Mouse (Mus musculus) Patski (cell line): ENCODE measurements around the gene Tfcp2. TPM values are rescaled to one million over a fixed set of nuclear protein-coding genes. Genes with fewer than 3 reads are reported as not detected.
A peak's percentile ranks its signal among the peaks of the same experiment; 100 is the strongest.
"Not testable (repeated sequence)": the region's sequence is repeated elsewhere in the genome, so short reads cannot be mapped to it uniquely, and the experiment has no call there.

ENCODE experiments used
- ATAC-seq: fragments of 100-300 bp; one replicate; pipeline ENCODE4 v1.8.0; 2021
- CTCF ChIA-PET: fragments of 350-600 bp; sonication (Branson Sonifier 250); formaldehyde crosslinking; loops from one replicate; lab custom pipeline; 2022; ENCODE audit warnings: inconsistent platforms; lab: Charles Lee
- POLR2A ChIA-PET: fragments of 350-600 bp; sonication (Branson Sonifier 250); formaldehyde crosslinking; loops from one replicate; lab custom pipeline; 2022; ENCODE audit warnings: antibody characterized with exemption, inconsistent platforms; lab: Charles Lee
- DNase-seq: peaks from one replicate; pipeline ENCODE4 v3.0.0-alpha.2; 2011; ENCODE audit warnings: low read depth, low spot score
- H3K27me3 ChIP-seq: fragments of 371-371 bp; one replicate; pipeline ENCODE4 v1.5.1; 2021
- CTCF ChIP-seq: fragments of 100-300 bp; IDR thresholded peaks from one replicate; pipeline ENCODE4 v1.5.1; 2021
- in situ Hi-C: fragments of 300-500 bp; cut with MboI; formaldehyde crosslinking; loops from 3 replicates; pipeline ENCODE4 v1.11.1; 2018; ENCODE audit warnings: low pct_unique_long_range_greater_than_20kb, mixed read lengths
- polyA plus RNA-seq: library from polyadenylated mRNA; unstranded; gene quantifications from one replicate; pipeline ENCODE4 v1.2.3, GENCODE M21; 2021

Tfcp2 gene
- polyA plus RNA-seq, 1 experiment from 2014 or later, result 35.2 TPM

GRCm38 (mm10) chr15:100537913-100538312, 13.9 kb downstream of the Tfcp2 start:
- peak; percentile 51 for TF ChIP-seq CTCF

GRCm38 (mm10) chr15:100527900-100528299, 23.9 kb downstream of the Tfcp2 start:
- in situ Hi-C loops, result no loop called here
- ChIA-PET POLR2A (interaction anchor here (0.6 kb wide), 1 partner anchor 24 kb away, joined by 3 read pairs; no protein-coding TSS in a partner anchor), CTCF (interaction anchor here (1.0 to 3.7 kb wide), 4 partner anchors 8 to 125 kb away, joined by 3 to 17 read pairs (median 4); no protein-coding TSS in a partner anchor)
- DNase-seq (no peak), ATAC-seq (no peak)
- no peak for TF ChIP-seq CTCF
- H3K27me3 ChIP-seq, result no peaks in the 10 kb centered on the region

More at GRCm38 (mm10) chr15:100537913-100538312, 13.9 kb downstream of the Tfcp2 start:
- DNase-seq (no peak), ATAC-seq (no peak)
- no peaks in the 10 kb centered on the region for H3K27me3 ChIP-seq
- CTCF ChIA-PET, result interaction anchor here (0.6 to 2.4 kb wide), 15 partner anchors 10 to 145 kb away, joined by 3 to 17 read pairs (median 4); partner anchors contain the start of gene Dazap2
- in situ Hi-C loops, result no loop called here
- POLR2A ChIA-PET, result interaction anchor here (0.6 to 1.9 kb wide), 4 partner anchors 11 to 289 kb away, joined by 3 to 13 read pairs (median 5); partner anchors contain the start of gene Dazap2

DNA sequence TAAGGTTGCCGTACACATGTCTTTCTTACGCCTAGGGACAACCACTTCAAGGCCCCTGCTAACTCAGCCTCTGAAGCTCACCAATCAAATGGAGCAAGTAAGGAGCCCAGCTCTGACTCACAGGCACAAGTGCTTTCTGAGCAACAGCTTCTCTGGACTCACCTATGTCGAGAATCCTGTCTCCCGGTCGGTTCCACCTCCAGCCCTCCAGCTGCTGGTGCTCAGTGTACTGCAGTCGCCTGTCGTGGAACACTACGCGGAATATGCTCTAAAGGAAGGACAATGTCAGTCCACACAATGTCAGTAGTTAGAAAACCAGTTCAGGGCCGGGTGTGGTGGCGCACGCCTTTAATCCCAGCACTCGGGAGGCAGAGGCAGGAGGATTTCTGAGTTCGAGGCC, 26.4 kb downstream of the Tfcp2 start:
- ATAC-seq, result no peak
- POLR2A ChIA-PET, result interaction anchor here (0.6 kb wide), 1 partner anchor 78 kb away, joined by 3 read pairs; no protein-coding TSS in a partner anchor
- in situ Hi-C loops, result no loop called here
- H3K27me3 ChIP-seq, result no peaks in the 10 kb centered on the region
- TF ChIP-seq CTCF, result no peak
- CTCF ChIA-PET, result interaction anchor here (1.2 kb wide), 1 partner anchor 57 kb away, joined by 3 read pairs; no protein-coding TSS in a partner anchor
- DNase-seq, result no peak

- H3K27me3 ChIP-seq, result no peaks in the 10 kb centered on the region
- TF ChIP-seq CTCF, result no peak
- ChIA-PET POLR2A (no interaction called here), CTCF (interaction anchor here (1.0 to 1.5 kb wide), 4 partner anchors 8 to 56 kb away, joined by 3 to 5 read pairs (median 4); no protein-coding TSS in a partner anchor)
- no peak for DNase-seq
- no peak for ATAC-seq
- in situ Hi-C loops, result no loop called here
Observed at GRCm38 (mm10) chr15:100520306-100520705, 31.5 kb downstream of the Tfcp2 start.

DNA sequence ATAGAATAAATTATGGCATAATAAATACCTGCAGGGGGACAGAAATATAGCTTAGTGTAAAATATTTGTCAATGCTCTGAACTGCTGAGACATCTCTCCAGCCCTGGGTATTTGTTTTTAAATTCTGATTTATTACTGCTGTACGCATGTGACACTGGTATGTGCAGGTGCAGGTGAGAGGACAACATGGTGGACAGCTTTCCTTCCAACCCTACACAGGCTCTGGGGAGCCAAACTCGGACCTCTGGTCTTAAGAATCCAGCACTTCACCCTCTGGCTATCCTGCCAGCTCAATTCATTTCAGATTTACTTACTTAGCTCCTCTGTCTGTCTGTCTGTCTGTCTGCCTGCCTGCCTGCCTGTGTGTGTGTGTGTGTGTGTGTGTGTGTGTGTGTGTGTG, 36.7 kb downstream of the Tfcp2 start:
- ATAC-seq (no peak), DNase-seq (no peak)
- POLR2A ChIA-PET, result interaction anchor here (0.6 kb wide), 1 partner anchor 76 kb away, joined by 6 read pairs; no protein-coding TSS in a partner anchor
- no peaks in the 10 kb centered on the region for H3K27me3 ChIP-seq
- TF ChIP-seq CTCF, result no peak
- CTCF ChIA-PET, result no interaction called here
- in situ Hi-C loops, result no loop called here

GRCm38 (mm10) chr15:100513387-100513786, 38.4 kb downstream of the Tfcp2 start:
- no peak for DNase-seq
- POLR2A ChIA-PET, result no interaction called here
- ATAC-seq, result no peak
- TF ChIP-seq CTCF, result no peak
- CTCF ChIA-PET, result interaction anchor here (1.2 kb wide), 1 partner anchor 11 kb away, joined by 4 read pairs; no protein-coding TSS in a partner anchor
- no peaks in the 10 kb centered on the region for H3K27me3 ChIP-seq
- in situ Hi-C loops, result no loop called here

GRCm38 (mm10) chr15:100510072-100510471, 41.7 kb downstream of the Tfcp2 start:
- ATAC-seq, result no peak
- in situ Hi-C loops, result no loop called here
- POLR2A ChIA-PET, result interaction anchor here (0.6 kb wide), 1 partner anchor 960 kb away, joined by 7 read pairs; no protein-coding TSS in a partner anchor
- no peak for DNase-seq
- TF ChIP-seq CTCF, result no peak
- CTCF ChIA-PET, result no interaction called here
- H3K27me3 ChIP-seq, result no peaks in the 10 kb centered on the region

GRCm38 (mm10) chr15:100508454-100509167, 43.2 kb downstream of the Tfcp2 start:
- ChIA-PET CTCF (no interaction called here), POLR2A (no interaction called here)
- in situ Hi-C loops, result no loop called here
- H3K27me3 ChIP-seq, result no peaks in the 10 kb centered on the region
- TF ChIP-seq CTCF, result no peak
- no peak for DNase-seq
- no peak for ATAC-seq

DNA sequence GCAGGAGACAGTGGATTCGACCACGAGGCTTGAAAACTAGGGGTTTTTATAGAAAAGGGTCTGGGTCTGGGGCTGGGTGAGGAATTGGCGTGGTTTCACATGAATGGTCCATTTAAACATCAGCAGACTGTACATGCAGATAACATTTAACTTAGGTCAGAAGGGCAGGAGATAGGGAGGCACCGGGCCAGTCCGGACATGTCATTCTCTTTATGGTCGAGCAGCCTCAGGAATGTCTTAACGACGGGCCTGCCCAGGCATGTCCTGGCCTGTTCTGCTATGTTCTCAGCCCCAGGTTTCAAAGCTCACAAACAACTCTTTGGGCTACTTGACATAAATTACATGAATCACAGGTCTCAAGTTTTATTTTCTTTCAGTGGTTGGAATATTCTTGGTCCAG, 52.3 kb downstream of the Tfcp2 start:
- in situ Hi-C loops, H3K27me3 ChIP-seq, DNase-seq, POLR2A ChIA-PET, CTCF ChIA-PET, ATAC-seq: not testable (repeated sequence)

GRCm38 (mm10) chr15:100495102-100495501, 56.7 kb downstream of the Tfcp2 start, which contains the start of gene Csrnp2:
TSS of gene Csrnp2 (minus strand) at chr15:100495488.
- in situ Hi-C loops, result no loop called here
- ChIA-PET CTCF (no interaction called here), POLR2A (interaction anchor here (0.6 to 1.3 kb wide), 4 partner anchors 10 to 30 kb away, joined by 3 to 5 read pairs (median 4); partner anchors contain the start of gene Letmd1)
- no peak for DNase-seq
- no peaks in the 10 kb centered on the region for H3K27me3 ChIP-seq
- no peak for TF ChIP-seq CTCF
- peak; percentile 79 for ATAC-seq
